Mouse (Mus musculus) urinary bladder, adult 18-20 months (tissue): Measurements from ENCODE around the gene Lck.
A peak's percentile ranks its signal among the peaks of the same experiment; 100 is the strongest.

Source experiments
- DNase-seq, 2 experiments: peaks; one replicate each; pipeline ENCODE4 v3.0.0; 2022; ENCODE audit warnings: low spot score in 2 of 2, mixed read lengths in 2 of 2

The Lck gene

DNA sequence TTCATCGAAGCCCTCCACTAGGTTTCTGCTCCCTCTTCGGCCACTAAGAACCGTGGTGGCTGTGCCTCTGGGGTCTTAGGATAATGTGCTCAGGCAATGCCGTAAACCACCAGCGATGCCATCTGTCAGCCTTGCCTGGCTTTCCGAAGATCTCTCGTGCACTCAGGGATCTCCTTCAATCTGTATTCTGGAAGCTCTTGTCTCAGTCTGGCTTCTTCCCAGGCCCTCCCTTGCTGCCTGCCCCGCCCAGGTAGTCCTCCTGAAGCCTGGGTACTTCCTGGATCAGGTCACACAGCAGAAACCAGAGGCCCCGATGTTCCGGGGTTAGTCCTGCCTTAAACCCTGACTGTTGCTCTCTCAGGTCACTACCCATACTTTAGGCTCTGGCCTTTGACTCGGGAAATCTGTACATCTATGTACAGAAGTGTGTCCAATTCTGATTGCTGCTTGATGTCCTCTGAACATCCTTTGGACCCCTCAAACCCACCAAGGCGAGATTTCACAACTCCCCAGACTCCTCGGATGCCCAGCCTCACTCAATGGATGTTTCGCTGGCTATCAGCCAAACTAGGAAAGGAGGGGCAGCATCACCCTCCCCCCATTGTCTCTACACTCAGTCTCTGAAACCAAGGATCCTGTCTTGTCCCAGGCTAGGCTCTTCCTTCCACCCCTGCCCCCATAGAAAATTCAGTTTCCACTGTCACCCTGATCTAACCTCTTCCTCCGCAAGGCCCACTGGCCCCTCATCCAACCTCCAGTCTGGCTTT, 64.4 kb downstream of the Lck start:
- DNase-seq = no peak

DNA sequence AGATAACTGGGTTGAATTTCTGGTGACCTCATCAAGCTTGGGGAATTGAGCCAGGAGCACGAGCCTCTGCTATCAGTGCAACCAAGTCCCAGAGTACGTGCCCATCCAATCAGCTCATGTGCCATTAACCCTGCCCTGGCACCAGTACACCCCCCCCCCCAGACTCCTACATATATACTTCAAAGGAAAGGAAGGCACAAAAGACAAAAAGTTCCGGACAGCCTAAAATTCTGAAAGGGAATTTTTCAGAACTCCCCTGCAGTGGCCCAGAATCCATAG, 65.3 kb downstream of the Lck start:
- no peak for DNase-seq

DNA sequence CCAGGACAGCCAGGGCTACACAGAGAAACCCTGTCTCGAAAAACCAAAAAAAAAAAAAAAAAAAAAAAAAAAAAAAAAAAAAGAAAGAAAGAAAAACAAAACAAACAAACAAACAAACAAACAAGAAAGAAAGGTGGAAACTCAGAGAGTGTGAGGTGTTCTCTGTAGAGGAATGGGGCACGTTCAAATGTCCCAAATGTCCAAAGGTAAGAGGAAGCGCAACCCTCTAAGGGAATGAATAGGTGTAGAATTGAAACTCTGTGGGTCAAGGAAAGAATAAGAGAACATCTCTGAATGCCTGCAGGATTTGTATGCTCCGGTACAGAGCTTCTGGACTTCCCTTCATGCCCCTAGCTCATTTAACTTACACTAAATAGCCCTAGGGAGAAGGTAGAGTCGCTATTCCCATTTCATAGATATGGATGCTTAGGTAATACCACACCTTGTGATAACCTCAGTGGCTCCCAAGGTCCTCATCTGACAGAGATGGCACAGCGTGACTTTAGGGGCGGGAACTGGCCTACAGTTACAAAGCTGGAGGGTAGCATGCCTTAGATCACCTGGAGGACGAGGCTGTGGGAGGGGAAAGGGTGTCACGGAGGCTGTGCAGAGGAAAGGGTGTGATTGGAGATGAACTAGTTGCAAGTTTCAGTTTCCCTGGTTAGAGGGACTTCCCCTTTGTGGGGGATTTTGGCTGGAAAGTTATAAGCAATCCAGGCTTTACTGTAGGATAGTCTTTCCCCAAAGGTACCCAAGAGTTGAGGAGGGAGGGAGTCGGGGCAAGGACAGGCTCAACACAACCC, 65.8 kb downstream of the Lck start:
- no peak for DNase-seq

DNA sequence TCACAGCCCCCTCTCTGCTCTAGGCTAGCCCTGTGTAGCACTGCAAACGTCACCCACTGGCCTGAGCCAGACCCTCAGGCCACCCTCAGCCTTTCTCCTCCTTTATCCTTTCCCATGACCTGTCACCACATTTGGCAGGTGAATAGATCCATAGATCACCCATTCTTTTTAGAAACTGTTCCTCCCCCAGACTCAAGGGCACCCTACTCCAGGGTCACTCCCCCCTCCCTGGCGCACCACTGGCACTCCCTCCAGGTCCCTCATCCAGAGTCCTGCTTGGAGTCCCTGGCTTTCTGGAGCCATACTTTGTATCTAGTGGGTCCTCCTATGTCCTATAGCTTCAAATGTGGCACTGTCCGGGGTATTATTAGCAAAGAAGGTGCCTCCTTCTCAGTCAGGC, 67.9 kb downstream of the Lck start:
- DNase-seq = no peak

DNA sequence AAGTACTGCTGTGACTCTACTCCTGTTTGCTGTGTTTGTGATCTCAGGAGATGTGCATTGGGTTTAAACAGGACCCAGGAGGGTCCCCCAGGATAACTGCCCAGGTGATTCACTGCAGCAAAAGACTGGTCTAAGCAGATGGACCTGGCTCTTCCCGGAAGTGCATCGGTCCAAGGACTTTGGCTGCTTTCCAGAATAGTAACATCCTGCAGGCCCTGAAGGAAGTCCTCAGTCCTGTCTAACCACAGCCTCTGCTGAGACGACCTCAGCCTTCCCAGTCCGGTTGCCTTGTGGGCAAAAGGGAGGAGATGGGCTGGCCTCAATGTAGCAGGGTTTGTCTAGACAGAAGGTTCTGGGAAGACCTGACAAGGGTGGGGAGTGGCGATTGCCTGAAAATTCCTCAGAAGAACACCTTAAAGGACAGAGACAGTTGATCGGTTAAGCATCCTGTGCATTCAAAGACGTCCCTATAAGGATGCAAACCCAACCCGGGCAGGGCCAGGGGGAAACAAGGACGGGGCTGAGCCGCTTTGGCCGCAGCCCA, 70.5 kb downstream of the Lck start:
- no peak for DNase-seq

DNA sequence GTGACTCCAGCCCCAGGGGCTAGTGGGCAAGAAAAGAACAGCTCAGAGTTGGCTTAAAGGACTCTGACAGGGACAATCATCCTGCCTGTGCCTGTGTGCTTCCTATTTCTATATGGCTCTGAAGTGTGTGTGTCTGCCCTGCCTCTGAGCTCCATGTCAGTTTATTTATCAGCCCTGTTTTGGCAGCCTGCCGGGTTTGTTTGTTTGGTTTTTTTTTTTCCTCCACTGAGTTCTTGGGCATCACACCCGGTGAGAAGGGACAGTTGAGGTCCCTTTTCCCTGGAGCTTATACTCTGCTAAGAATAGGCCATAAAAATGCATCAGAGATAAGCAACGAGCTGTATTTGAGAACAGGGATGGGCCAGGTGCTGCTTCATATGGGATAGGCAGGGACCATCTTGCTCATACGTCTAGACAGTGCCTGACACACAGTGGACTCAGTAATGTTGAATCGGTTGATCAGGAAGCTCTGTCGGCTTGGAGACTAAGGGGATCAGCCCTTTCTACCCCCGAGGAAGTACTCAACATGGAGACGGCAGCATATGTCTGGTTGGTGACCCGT, 71.0 kb downstream of the Lck start:
- DNase-seq = no peak

DNA sequence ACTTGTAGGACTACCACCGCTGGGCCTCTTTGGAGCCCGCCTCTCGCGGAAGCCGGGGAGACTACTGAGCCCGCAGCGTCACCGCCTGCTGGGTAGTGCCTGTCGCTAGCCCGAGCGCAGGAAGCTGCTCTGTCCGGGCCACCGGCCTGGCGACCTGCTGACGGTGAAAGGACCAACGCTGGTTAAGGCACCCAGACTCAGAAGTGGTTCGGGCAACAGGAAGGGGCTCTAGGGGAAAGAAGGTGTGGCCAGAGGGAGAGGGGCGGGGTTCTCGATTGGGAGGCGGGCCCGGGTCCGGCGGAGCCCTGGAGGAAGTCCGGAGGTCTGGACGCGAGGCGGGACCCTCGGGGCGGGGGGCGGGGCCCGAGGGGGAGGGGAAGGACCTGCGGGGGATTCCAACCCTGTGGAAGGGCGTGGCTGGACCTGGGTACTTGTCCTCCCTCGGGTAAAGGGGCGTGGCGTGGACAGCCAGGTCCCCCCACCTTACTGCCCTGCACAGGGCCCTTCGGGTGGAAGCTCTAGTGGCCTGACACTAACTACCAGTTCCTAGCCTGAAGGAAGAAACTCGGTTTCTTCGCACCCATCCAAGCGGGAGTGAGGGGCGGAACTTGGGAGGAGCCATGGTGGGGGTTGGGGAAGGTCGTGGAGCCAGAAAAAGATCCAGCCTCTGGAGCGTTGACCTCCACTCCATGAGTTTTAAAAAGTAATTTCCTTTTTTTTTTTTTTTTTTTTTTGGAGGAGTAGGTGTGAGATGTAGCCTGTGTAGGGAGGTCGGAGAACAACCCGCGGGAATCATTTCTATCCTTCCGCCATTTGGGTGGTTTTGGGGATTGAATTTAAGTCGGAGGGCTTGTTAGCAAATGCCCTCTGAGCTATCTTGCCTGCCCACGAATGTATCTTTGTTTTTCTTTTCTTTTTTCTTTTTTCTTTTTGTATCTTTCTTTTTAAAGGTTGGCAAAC, 72.6 kb downstream of the Lck start:
- peak; percentile 88 to 92 for DNase-seq

DNA sequence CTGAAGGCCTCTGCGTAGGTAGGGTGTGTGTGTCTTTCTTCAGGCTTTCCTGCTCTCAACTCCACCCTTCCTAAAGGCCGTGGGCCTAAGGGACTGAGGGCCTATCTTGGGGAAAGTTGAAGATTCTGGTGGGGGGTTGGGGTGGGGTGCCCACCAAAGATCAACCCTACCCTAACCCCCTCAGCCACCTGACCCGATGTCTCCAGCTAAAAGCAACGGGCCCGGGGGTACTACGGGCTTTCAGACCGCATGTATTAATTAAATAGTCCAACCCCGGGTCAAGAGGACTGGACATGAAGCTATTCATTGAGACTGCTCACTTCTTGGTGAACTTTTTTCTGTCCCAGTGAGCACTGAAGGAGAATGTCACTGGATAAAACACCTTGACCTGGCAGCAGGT, 73.4 kb downstream of the Lck start:
- DNase-seq = no peak

DNA sequence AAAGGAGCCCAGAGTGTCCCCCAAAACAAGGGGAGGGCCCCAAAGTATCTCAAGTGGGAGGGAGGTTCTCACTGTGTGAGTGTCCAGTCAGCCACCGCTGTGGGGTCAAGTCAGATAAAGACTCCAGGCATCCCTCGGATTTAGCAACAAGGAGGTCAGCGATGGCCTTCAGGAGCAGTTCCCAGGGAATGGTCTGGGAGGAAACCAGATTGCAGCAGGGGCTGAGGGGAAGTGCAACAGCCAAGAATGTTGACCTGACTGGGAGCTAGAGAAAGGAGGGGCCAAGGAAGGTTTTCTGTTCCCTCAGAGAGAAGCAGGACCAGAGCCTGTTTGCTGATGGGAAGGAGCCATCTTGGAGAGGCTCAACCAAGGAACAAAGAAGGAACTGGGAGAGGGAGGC, 74.5 kb downstream of the Lck start:
- DNase-seq = no peak
